Mouse (Mus musculus): ENCODE data around the gene Tmem204. TPM values are rescaled to one million over a fixed set of nuclear protein-coding genes. Genes with fewer than 3 reads are reported as not detected.

Gene Tmem204
- polyA plus RNA-seq, 1 experiment from 2014 or later = 10.8 TPM

Other genes with a start within 250 kb of the Tmem204 start
- gene Hagh, start 243.4 kb downstream of the Tmem204 start, polyA plus RNA-seq (2015; fragmentation: Nextera tagmentation; extraction: Ambion mirVana) = 49.7 and 51.7 TPM in 2 replicates
- gene Fahd1, start 233.2 kb downstream of the Tmem204 start, polyA plus RNA-seq (2015; fragmentation: Nextera tagmentation; extraction: Ambion mirVana) = 18.6 and 20.1 TPM in 2 replicates
- gene Igfals, start 217.6 kb downstream of the Tmem204 start, polyA plus RNA-seq (2015; fragmentation: Nextera tagmentation; extraction: Ambion mirVana) = 0.17 and 0.25 TPM in 2 replicates
- gene Nubp2, start 197.2 kb downstream of the Tmem204 start, polyA plus RNA-seq (2015; fragmentation: Nextera tagmentation; extraction: Ambion mirVana) = 71.3 and 74.4 TPM in 2 replicates
- 72.8 and 80.0 TPM in 2 replicates for gene Spsb3, start 196.9 kb downstream of the Tmem204 start, polyA plus RNA-seq (2015; fragmentation: Nextera tagmentation; extraction: Ambion mirVana)
- 31.4 and 31.8 TPM in 2 replicates for gene Eme2, start 188.5 kb downstream of the Tmem204 start, polyA plus RNA-seq (2015; fragmentation: Nextera tagmentation; extraction: Ambion mirVana)
- gene Mrps34, start 188.5 kb downstream of the Tmem204 start, polyA plus RNA-seq (2015; fragmentation: Nextera tagmentation; extraction: Ambion mirVana) = 77.0 and 77.6 TPM in 2 replicates
- gene Nme3, start 187.1 kb downstream of the Tmem204 start, polyA plus RNA-seq (2015; fragmentation: Nextera tagmentation; extraction: Ambion mirVana) = 78.4 and 82.7 TPM in 2 replicates
- 79.1 and 85.0 TPM in 2 replicates for gene Mapk8ip3, start 146.6 kb downstream of the Tmem204 start, polyA plus RNA-seq (2015; fragmentation: Nextera tagmentation; extraction: Ambion mirVana)
- gene Jpt2, start 122.9 kb downstream of the Tmem204 start, polyA plus RNA-seq (2015; fragmentation: Nextera tagmentation; extraction: Ambion mirVana) = 104 and 116 TPM in 2 replicates
- gene Cramp1l, start 67.8 kb downstream of the Tmem204 start, polyA plus RNA-seq (2015; fragmentation: Nextera tagmentation; extraction: Ambion mirVana) = 6.3 and 7.1 TPM in 2 replicates
- 18.3 and 18.8 TPM in 2 replicates for gene Ift140, start 67.5 kb downstream of the Tmem204 start, polyA plus RNA-seq (2015; fragmentation: Nextera tagmentation; extraction: Ambion mirVana)
- gene Telo2, start 32.4 kb upstream of the Tmem204 start, polyA plus RNA-seq (2015; fragmentation: Nextera tagmentation; extraction: Ambion mirVana) = 41.9 and 45.5 TPM in 2 replicates
- not detected in 2 replicates for gene Ptx4, start 37.2 kb upstream of the Tmem204 start, polyA plus RNA-seq (2015; fragmentation: Nextera tagmentation; extraction: Ambion mirVana)
- gene Clcn7, start 49.8 kb upstream of the Tmem204 start, polyA plus RNA-seq (2015; fragmentation: Nextera tagmentation; extraction: Ambion mirVana) = 24.9 and 30.4 TPM in 2 replicates
- not detected in 2 replicates for gene Ccdc154, start 78.9 kb upstream of the Tmem204 start, polyA plus RNA-seq (2015; fragmentation: Nextera tagmentation; extraction: Ambion mirVana)
- gene Gm38655, start 91.9 kb upstream of the Tmem204 start, polyA plus RNA-seq (2015; fragmentation: Nextera tagmentation; extraction: Ambion mirVana) = not detected in 2 replicates
- gene BC003965, start 101.0 kb upstream of the Tmem204 start, polyA plus RNA-seq (2015; fragmentation: Nextera tagmentation; extraction: Ambion mirVana) = 33.1 and 35.0 TPM in 2 replicates
- gene Unkl, start 104.8 kb upstream of the Tmem204 start, polyA plus RNA-seq (2015; fragmentation: Nextera tagmentation; extraction: Ambion mirVana) = 11.3 and 11.9 TPM in 2 replicates
- gene Gnptg, start 156.5 kb upstream of the Tmem204 start, polyA plus RNA-seq (2015; fragmentation: Nextera tagmentation; extraction: Ambion mirVana) = 91.6 and 94.0 TPM in 2 replicates
- gene Tsr3, start 156.6 kb upstream of the Tmem204 start, polyA plus RNA-seq (2015; fragmentation: Nextera tagmentation; extraction: Ambion mirVana) = 59.6 and 62.9 TPM in 2 replicates
- 6.4 and 6.5 TPM in 2 replicates for gene Baiap3, start 172.8 kb upstream of the Tmem204 start, polyA plus RNA-seq (2015; fragmentation: Nextera tagmentation; extraction: Ambion mirVana)
- 566 and 573 TPM in 2 replicates for gene Ube2i, start 191.0 kb upstream of the Tmem204 start, polyA plus RNA-seq (2015; fragmentation: Nextera tagmentation; extraction: Ambion mirVana)
- not detected in 2 replicates for gene Prss34, start 214.8 kb upstream of the Tmem204 start, polyA plus RNA-seq (2015; fragmentation: Nextera tagmentation; extraction: Ambion mirVana)
- gene Prss28, start 225.1 kb upstream of the Tmem204 start, polyA plus RNA-seq (2015; fragmentation: Nextera tagmentation; extraction: Ambion mirVana) = not detected in 2 replicates
- not detected in 2 replicates for gene Prss29, start 235.1 kb upstream of the Tmem204 start, polyA plus RNA-seq (2015; fragmentation: Nextera tagmentation; extraction: Ambion mirVana)